Mouse (Mus musculus): ENCODE measurements around the gene Slc18a2.

Gene Slc18a2

DNA sequence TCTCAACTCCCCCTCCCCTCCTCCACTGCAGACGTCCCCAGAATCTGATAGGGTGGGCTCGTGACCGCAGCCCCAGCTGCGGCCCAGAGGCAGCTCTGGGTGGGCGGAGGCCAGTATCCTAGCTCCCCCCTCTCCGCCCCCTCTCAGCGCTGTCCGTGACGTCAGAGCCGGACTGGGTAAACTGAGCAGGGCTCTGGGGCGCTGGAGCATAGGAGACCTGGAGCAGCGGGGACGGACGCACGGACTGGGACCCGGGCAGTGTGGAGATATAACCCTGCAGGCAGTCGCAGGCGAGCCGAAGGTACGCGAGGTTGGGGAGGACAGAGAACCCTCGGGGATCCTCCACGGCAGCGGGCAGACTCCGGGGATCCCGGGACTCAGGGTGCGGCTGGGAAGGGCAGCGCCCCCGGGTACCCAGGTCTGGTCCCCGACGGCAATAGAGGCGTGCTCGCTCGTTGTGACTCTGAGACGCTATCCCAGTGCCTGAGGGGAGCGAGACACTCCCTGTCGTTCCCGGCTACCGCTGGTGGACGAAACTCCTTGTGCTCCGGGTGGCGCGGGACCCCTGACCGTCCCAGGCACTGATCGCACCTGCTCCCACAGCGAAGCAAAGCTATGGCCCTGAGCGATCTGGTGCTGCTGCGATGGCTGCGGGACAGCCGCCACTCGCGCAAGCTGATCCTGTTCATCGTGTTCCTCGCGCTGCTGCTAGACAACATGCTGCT lies at the start of gene Slc18a2:
Slc18a2 (plus strand) TSS at position 179 of the 725 bp plus-strand sequence.
- peak; percentile 3 to 16 for DNase-seq (ENCODE audit: low spot score in 2 of 2)

DNA sequence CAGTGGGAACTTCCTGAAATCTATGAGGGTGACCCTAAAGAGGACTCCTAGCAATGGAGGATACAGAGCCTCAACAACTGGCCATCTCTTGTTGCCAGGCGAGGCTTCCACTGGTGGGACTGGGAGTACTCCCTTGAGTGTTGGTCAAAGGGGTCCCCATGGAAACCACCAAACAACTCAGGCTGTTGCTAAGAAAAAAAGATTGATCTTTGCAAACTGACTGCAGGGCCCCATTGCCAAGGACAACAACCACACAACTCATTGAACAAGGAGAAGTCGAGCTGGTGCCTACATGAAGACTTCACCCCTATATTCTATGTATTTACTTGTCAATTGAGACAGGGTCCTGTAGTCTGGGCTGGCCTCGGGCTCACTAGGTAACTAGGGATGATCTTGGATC lies 43.8 kb upstream of the Slc18a2 start:
- DNase-seq (ENCODE audit: low spot score in 2 of 2): no peak

DNA sequence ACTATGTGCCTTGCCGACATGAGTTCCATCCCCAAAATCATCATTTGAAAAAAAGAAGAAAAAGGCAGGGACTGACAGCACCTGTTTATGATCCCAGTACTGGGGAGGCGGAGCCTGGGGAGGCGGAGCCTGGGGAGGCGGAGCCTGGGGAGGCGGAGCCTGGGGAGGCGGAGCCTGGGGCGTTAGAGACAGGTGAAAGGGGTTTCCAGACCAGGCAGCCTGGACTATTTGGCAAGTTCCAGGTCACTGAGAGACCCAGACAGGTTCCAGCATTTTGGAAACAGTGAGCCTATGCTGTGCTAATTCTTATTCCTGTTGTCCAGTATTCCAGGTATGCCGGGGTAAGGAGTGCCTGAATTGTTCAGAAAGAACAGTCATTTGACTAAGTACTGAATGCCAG lies 41.7 kb upstream of the Slc18a2 start, which contains the start of gene Kcnk18:
Kcnk18 (plus strand) TSS at position 224 of the 400 bp plus-strand sequence.
- no peak for DNase-seq (ENCODE audit: low spot score in 2 of 2)

DNA sequence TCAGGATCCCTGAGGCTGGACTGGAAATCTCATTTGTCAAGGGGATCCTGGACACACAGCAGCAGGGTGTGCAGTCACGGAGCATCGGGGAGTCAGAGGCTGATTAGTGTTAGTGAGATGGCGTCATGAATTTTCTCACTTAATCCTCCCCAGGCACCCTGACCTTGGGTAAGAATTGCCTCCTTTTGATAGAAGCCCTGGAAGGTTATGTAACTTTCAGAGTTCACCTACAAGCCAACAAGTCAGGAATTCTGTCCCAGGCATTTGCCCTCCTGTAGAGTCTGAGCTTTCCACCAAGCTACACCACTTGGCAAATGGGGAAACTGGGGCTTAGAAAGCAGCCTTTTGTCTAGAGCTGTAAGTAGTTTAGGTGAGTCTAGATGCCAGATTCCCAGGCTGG lies 39.6 kb upstream of the Slc18a2 start:
- DNase-seq (ENCODE audit: low spot score in 2 of 2): no peak

DNA sequence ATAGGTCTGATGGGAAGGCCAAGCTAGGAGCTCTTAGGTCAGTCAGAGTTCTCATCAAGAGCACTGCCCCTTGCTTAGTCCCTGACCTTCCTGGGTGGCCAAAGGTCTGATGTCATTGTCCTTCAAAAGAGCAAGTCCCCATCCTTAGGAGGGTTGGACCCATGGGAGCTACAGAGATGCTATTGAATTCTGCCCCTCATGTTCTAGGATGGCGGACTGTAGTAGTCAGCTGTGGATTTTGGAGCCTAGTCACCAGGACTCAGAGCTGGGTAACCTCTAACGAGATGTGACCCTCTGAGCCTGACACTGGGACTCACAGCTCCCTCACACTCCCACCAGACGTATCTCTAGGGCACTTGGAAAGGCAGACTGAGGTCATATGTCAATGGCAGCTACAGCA lies 32.3 kb upstream of the Slc18a2 start:
- no peak for DNase-seq (ENCODE audit: low spot score in 2 of 2)

DNA sequence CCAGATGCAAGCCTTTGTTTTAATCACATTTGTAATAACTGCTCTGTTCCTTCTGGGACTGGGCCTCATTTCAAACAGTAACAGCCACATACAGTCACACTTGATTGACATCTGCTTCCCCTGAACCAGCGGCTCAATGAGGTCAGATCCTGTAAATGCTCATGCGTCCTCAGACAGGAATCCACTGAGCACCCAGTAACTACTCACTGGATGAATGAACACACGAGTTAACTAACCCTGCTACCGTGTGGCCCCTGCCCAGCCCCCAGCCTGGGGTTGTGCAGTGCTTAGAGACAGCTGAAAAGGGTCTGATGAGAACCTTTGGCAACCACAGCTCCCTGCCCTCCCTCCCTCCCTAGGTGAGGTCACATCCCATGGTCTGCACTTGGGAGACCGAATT lies 27.9 kb upstream of the Slc18a2 start:
- no peak for DNase-seq (ENCODE audit: low spot score in 2 of 2)

DNA sequence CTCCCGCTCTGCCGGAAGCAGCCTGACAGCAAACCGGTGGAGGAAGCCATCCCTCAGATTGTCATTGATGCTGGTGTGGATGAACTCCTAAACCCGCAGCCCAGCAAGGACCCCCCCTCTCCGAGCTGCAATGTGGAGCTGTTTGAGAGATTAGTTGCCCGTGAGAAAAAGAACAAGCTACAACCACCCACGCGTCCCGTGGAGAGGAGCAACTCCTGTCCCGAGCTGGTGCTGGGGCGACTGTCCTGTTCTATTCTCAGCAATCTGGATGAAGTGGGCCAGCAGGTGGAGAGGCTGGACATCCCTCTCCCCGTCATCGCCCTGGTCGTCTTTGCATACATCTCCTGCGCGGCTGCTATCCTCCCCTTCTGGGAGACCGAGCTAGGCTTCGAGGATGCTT lies 25.7 kb upstream of the Slc18a2 start:
- DNase-seq (ENCODE audit: low spot score in 2 of 2): no peak

DNA sequence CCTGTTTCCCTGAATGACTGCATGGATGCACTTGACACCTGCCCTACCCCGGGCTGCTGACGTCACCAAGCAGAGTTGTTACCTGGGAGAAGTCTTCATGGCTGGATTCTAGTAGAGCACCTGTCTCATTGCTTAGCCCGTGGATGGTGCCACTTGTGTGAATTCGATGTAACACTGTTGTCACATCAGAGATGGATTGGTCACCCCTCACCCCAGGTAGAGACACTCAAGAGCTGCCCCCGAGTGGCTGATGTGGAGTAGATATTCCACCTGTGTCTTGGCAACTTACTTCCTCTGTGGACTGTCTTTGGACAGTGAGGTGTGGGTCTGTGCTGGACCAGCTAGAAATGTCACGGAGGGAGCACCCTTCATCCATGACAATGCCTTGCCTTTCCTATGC lies 24.6 kb upstream of the Slc18a2 start:
- DNase-seq (ENCODE audit: low spot score in 2 of 2): no peak

DNA sequence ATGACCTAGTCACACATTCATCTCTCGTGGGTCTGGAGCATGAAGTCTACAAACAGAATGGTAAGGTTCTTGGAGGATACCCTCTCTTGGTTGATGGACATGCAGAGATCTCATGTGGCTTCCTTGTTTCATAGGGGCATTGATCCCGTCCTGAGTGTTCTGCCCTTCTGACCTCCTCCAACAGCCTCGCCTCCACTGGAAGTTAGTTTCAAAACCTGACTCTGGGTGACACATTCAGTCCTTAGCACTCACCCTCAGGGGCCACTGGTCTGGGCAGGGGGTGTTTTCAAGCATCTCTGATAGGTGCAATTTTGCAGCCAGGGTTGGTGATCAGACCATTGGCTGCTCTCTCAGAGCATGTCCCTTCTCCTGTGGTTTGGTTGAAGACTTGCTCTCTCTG lies 22.1 kb upstream of the Slc18a2 start:
- DNase-seq (ENCODE audit: low spot score in 2 of 2): no peak

DNA sequence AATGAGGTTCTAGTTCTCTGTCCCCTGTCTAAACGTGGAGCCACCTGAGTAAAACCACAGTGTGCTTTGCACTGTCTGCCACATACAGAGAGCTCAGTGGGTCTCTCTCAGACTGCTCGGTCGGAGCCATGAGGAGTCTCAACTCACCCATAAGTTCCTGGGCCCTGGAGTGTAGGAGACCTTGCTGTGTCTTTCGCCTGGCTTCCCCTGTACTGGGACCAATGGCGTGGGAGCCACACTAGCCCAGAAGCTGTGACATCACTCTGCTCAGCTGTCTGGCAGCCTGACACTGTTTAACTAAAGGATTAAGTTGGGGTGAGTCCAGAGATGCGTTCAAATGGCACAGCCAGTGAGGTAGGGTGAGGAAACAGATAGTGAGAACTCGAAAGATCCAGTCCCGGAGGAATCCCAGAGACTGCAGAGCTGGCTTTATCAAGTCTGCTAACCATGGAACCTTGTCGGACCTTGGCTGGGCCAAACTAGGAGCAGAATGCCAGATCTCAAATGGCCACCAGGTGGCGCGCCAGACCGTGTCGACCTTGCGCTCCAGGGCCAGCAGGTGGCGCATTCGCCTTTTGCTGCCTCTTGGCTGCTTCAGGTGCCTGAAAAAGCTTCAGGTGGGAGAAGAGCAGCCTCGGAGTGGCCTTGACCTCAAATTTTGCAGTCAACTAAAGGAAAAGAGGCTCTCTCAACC lies 21.4 kb upstream of the Slc18a2 start:
- peak; percentile 79 to 85 for DNase-seq (ENCODE audit: low spot score in 2 of 2)

DNA sequence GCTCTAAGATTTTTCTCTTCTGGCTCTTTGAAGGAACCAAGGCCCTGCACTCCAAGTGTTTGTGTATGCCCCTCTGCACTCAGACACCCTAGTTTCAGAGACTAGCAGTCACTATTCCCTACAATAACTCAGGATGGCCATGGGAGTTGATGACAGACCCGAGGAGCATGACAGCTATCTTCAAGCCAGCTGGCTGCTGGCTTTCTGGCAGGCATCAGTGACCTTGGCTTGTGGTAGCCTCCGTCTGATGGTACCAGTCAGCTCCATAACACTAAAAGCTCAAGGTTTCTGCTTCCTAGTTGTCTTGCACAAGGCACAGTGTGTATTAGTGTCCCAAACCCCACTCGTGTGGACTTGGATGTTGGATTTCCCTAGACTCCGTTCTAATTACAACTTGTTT lies 18.7 kb upstream of the Slc18a2 start:
- DNase-seq (ENCODE audit: low spot score in 2 of 2): no peak

DNA sequence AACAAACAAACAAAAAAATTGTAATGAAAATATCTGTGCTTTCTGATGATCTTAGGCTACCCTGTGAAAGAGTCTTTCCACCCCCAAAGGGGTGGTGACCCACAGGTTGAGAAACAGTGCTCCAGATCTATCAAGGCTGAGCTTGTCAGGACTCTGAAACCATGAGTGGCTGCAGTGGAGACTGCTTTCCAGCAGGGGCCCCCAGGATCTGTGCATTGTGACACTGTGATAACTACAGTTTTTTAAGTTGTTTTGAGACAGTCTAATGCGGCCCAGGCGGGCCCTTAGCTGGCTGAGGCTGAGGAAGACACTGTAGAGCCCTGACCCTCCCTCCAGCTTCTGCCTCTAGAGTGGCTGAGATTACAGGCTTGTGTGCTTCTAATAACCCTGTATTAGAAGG lies 17.6 kb upstream of the Slc18a2 start:
- DNase-seq (ENCODE audit: low spot score in 2 of 2): no peak

DNA sequence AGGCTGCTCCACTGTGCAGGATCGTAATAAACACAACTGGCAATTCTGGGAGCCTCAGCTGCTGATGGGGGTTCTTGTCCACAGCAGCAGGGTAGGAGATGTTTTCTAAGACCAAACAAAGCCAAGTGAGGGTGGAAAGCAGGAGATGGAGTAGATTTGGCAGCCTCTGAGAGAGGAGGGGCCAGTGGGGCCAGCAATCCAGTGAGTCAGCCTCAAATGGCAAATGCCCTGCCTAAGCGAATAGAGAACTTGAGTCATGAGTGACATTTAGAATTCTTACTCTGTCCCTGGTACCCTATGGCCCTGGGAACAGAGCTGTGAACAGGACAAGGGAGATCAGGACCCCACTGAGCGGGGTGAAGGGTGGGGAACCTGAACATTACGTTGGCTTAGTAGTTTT lies 12.6 kb upstream of the Slc18a2 start:
- DNase-seq (ENCODE audit: low spot score in 2 of 2): peak in 1 of 2 experiments; percentile 11

DNA sequence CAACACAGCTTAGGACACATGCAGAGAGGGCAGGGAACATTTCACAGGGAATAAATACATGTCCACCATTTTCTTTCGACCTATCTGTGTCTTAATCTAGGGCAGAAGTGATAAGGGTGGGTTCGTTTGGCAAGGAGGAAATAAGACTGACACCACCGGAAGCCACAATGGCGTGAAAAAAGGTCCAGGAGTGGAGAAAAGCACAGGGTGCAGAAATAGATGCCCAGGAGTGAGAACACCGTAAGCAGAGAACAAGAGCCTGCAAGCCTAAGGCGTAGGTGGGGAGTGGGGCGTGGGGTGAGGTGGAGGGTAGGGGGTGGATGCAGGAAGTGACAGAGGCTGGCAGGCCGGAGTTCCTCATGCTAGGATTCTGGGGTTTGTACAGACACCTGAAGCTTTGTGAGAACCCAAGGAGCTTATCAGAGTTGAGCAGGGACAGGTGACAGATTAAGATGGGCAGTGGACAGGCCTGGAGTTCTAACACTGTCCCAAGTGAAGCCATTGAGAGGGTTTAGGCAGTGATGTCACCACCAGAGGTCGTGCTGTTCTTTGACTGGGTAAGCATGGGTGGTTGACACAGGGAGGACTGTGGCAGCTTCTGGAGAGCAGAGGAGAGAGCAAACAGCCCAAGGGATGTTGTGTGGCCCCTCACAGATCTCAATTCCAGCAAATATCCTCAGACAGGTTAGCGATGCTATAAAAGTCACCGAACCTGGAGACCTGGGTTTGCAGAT lies 12.0 kb upstream of the Slc18a2 start:
- DNase-seq (ENCODE audit: low spot score in 2 of 2): peak; percentile 19 to 53

DNA sequence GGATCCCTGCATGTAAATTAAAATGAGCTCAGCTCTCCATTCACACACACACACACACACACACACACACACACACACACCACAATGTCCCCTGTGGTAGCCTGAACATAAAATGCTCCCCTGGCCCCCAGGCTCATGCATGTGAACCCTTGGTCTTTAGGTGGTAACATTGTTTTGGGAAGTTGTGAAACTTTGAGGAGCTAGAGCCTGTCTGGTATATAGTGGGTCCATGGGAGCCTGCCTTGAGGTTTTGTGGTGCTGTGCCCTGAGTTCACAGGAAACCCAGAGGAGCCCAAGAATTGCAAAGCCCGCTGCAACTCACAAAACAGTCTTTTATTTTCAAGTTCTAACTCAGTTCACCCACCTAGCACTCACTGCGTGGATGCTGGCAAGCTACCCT lies 8.0 kb upstream of the Slc18a2 start:
- DNase-seq (ENCODE audit: low spot score in 2 of 2): no peak

DNA sequence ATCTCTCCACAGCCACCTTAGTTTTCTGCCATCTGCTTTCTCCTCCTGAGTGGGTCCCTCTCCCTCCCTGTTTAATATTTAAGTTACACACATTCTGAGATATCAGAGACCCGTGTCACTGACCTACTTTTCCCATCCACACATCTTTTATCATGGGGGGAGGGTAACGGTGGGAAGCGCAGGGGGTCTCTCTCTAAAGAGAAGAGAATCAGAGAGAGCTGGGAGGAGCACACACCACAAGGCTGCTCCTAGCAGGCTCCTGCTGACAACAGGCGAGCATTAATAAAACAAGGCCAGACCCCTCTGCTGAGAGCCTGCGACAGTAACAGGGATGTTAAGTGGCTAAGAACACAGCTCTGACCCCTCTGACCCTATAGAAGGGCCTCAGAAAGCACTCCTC lies 1.1 kb upstream of the Slc18a2 start:
- DNase-seq (ENCODE audit: low spot score in 2 of 2): no peak

DNA sequence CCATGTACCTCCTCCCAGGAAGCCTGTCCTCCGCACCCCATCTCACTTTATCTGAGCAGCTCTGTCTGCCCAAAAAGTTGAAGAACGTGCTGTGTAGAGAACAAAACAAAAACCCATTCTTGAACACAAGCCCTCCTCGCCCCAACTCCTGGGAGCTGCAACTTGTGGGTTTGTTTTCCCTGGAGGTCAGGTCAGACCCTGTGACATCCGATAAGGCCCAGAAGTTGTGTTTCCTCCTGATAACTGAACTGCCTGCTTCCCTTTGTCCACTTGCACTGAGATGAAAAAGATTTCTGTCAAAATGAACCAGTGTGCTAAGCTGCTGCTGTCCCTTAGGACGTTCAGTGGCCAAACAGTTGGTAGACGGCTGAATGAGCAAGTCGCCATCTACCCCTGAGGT lies 908 bp downstream of the Slc18a2 start:
- DNase-seq (ENCODE audit: low spot score in 2 of 2): no peak

DNA sequence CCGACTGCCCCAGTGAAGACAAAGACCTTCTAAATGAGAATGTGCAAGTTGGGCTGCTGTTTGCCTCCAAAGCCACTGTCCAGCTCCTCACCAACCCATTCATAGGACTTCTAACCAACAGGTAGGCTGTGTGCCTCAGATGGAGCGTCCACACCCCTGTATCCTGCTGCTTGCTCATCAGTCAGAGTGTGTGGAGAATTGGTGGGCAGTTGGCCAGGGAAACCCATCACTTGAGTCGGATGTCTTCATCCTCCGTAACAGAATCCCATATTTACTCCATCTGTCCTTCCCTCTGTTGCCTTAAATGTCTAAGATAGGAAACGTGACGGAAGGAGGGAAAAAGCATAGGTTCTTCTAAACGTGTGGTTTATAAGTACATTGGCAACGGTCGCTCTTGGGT lies 2.5 kb downstream of the Slc18a2 start:
- DNase-seq (ENCODE audit: low spot score in 2 of 2): no peak

DNA sequence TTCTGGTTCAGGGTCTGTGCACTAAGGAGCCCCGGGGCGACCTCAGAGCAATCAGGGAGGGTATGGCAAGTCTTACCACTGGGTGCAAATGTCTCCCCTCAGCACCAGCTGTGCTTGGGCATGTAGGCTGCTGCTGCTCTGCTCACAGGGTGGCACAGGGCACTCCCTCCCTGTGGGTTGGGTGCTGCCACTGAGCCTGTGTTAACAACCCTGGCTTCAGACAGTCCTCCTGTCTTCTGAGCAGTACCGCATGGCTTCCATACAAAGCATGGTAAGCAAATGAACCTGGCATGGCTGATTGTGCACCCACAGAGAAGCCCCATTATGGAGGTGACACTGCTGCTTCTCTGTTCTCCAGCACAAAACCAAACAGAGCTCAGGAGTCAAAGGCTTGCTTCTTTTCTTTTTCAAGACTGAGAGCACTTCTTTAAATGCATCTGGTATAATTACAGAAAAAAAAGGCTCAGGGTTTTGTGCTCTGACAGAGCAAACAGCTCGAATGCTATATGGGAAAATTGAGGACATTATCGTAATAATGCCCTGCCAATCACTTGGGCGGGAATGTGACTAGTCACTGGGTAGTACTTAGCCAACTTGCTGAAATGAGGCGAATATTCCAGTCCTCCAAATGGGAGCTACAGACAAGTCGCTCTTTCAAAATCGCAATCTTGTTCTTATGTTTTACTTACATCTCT lies 4.3 kb downstream of the Slc18a2 start:
- no peak for DNase-seq (ENCODE audit: low spot score in 2 of 2)

DNA sequence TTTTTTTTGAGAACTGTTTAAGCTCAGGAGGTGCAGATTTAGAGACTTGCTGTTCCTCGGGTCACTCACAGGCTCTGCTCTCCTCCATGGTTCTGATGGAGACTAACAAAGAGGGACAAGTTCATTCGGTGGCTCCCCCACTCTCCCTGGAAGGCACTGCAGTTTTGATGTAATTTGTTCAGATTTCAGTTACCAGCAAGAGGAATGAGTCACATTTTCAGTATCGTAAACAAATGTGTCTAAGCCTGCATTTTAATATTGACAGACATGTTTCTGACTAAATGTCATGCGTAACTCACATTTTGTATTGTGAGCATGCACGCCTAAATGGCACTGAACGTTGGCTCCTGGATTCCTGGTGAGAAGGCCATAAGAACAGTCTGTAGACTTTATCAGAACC lies 5.2 kb downstream of the Slc18a2 start:
- no peak for DNase-seq (ENCODE audit: low spot score in 2 of 2)

DNA sequence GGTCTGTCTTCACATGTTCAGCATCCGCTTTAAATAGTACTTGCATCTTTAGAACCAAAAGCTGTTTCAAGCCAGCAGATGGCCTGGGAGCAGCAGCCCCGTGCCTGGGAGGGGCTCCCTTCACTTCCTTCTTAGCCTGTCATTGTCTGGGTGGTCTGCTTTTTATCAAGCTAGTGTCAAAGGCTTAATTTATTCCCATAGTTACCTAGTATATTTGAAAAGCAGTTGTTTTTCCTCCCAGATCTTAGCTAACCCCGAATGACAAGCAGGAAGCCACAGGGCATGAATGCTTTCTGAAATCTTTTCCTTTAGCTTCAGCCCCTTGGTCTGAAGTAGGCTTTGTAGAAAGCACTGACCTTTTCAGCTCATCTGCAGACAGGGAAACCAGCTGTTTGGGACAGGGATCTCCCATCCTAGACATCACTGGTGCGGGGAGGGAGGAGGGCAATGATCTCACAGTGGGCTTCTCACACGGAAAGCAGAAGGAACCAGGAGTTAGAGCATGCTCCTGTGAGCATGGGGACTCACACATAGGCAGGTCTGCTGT lies 6.8 kb downstream of the Slc18a2 start:
- no peak for DNase-seq (ENCODE audit: low spot score in 2 of 2)

DNA sequence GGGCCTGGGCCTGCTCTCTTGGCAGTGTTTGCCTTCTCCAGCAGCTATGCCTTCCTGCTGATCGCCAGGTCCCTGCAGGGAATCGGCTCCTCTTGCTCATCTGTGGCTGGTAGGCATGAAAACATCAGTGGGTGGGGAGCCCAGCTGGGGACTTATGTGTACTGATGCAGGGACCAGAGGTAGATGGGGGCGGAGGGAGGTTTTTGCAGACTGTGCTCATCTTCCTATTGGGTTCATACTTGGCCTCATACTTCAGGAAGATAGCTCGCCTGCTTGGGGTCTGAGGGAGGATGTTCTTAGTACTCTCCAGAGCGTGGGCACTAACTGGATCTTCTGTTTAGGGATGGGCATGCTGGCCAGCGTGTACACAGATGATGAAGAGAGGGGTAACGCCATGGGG lies 12.5 kb downstream of the Slc18a2 start:
- no peak for DNase-seq (ENCODE audit: low spot score in 2 of 2)
